Mouse (Mus musculus): Measurements from ENCODE around the gene Pip4k2c. TPM values are rescaled to one million over a fixed set of nuclear protein-coding genes. Genes with fewer than 3 reads are reported as not detected.

The Pip4k2c gene
- polyA plus RNA-seq, 1 experiment, result 18.5 TPM

GRCm38 (mm10) chr10:127218339-127218738 lies 7.0 kb upstream of the Pip4k2c start:
- no peak overlapping the region for H3K4me3 ChIP-seq (ENCODE audit: insufficient read depth, low read depth, low read length)
- H3K4me1 ChIP-seq (ENCODE audit: control insufficient read depth, insufficient read depth, insufficient read length, low read length), result no peaks in the 10 kb centered on the region
- no peak overlapping the region for H3K27ac ChIP-seq (replicated peaks; ENCODE audit: low read depth, low read length)

GRCm38 (mm10) chr10:127217177-127217576 lies 5.8 kb upstream of the Pip4k2c start:
- H3K4me1 ChIP-seq (ENCODE audit: control insufficient read depth, insufficient read depth, insufficient read length, low read length), result no peaks in the 10 kb centered on the region
- no peak overlapping the region for H3K4me3 ChIP-seq (ENCODE audit: insufficient read depth, low read depth, low read length)
- H3K27ac ChIP-seq (replicated peaks; ENCODE audit: low read depth, low read length), result no peak overlapping the region

GRCm38 (mm10) chr10:127216456-127216855 lies 5.1 kb upstream of the Pip4k2c start:
- Histone ChIP-seq H3K4me1 (ENCODE audit: control insufficient read depth, insufficient read depth, insufficient read length, low read length) (no peaks in the 10 kb centered on the region), H3K4me3 (ENCODE audit: insufficient read depth, low read depth, low read length) (no peak overlapping the region), H3K27ac (replicated peaks; ENCODE audit: low read depth, low read length) (no peak overlapping the region)

GRCm38 (mm10) chr10:127214422-127214803 lies 3.0 kb upstream of the Pip4k2c start:
- no peak overlapping the region for H3K27ac ChIP-seq (replicated peaks; ENCODE audit: low read depth, low read length)
- no peaks in the 10 kb centered on the region for H3K4me1 ChIP-seq (ENCODE audit: control insufficient read depth, insufficient read depth, insufficient read length, low read length)

GRCm38 (mm10) chr10:127213704-127214421 lies 2.5 kb upstream of the Pip4k2c start:
- H3K4me1 ChIP-seq (ENCODE audit: control insufficient read depth, insufficient read depth, insufficient read length, low read length), result no peaks in the 10 kb centered on the region

More at GRCm38 (mm10) chr10:127214422-127214803, 3.0 kb upstream of the Pip4k2c start:
- no peak overlapping the region for H3K4me3 ChIP-seq (ENCODE audit: insufficient read depth, low read depth, low read length)

GRCm38 (mm10) chr10:127213272-127213671 lies 1.9 kb upstream of the Pip4k2c start:
- Histone ChIP-seq H3K4me1 (ENCODE audit: control insufficient read depth, insufficient read depth, insufficient read length, low read length) (no peaks in the 10 kb centered on the region), H3K4me3 (ENCODE audit: insufficient read depth, low read depth, low read length) (no peak overlapping the region), H3K27ac (replicated peaks; ENCODE audit: low read depth, low read length) (no peak overlapping the region)

More at GRCm38 (mm10) chr10:127213704-127214421, 2.5 kb upstream of the Pip4k2c start:
- Histone ChIP-seq H3K27ac (replicated peaks; ENCODE audit: low read depth, low read length) (no peak overlapping the region), H3K4me3 (ENCODE audit: insufficient read depth, low read depth, low read length) (no peak overlapping the region)

GRCm38 (mm10) chr10:127210961-127211405 lies 402 bp downstream of the Pip4k2c start:
- Histone ChIP-seq H3K4me3 (ENCODE audit: insufficient read depth, low read depth, low read length) (peak overlapping the region; percentile 87), H3K27ac (replicated peaks; ENCODE audit: low read depth, low read length) (no peak overlapping the region), H3K4me1 (ENCODE audit: control insufficient read depth, insufficient read depth, insufficient read length, low read length) (no peaks in the 10 kb centered on the region)

GRCm38 (mm10) chr10:127209928-127210570 lies 1.3 kb downstream of the Pip4k2c start:
- H3K4me3 ChIP-seq (ENCODE audit: insufficient read depth, low read depth, low read length), result peak overlapping the region; percentile 87; the same call in 1 of the 2 replicates
- H3K4me1 ChIP-seq (ENCODE audit: control insufficient read depth, insufficient read depth, insufficient read length, low read length), result no peaks in the 10 kb centered on the region
- H3K27ac ChIP-seq (replicated peaks; ENCODE audit: low read depth, low read length), result no peak overlapping the region

GRCm38 (mm10) chr10:127208921-127209320 lies 2.5 kb downstream of the Pip4k2c start:
- no peaks in the 10 kb centered on the region for H3K4me1 ChIP-seq (ENCODE audit: control insufficient read depth, insufficient read depth, insufficient read length, low read length)
- no peak overlapping the region for H3K27ac ChIP-seq (replicated peaks; ENCODE audit: low read depth, low read length)
- H3K4me3 ChIP-seq (ENCODE audit: insufficient read depth, low read depth, low read length), result no peak overlapping the region

GRCm38 (mm10) chr10:127205373-127205772 lies 6.0 kb downstream of the Pip4k2c start:
- H3K4me3 ChIP-seq (ENCODE audit: insufficient read depth, low read depth, low read length), result no peak overlapping the region
- H3K27ac ChIP-seq (replicated peaks; ENCODE audit: low read depth, low read length), result no peak overlapping the region
- no peaks in the 10 kb centered on the region for H3K4me1 ChIP-seq (ENCODE audit: control insufficient read depth, insufficient read depth, insufficient read length, low read length)

- Histone ChIP-seq H3K27ac (replicated peaks; ENCODE audit: low read depth, low read length) (no peak overlapping the region), H3K4me1 (ENCODE audit: control insufficient read depth, insufficient read depth, insufficient read length, low read length) (no peaks in the 10 kb centered on the region), H3K4me3 (ENCODE audit: insufficient read depth, low read depth, low read length) (no peak overlapping the region)
Measured at GRCm38 (mm10) chr10:127204589-127204988, 6.8 kb downstream of the Pip4k2c start.

- Histone ChIP-seq H3K27ac (replicated peaks; ENCODE audit: low read depth, low read length) (no peak overlapping the region), H3K4me1 (ENCODE audit: control insufficient read depth, insufficient read depth, insufficient read length, low read length) (no peaks in the 10 kb centered on the region), H3K4me3 (ENCODE audit: insufficient read depth, low read depth, low read length) (no peak overlapping the region)
Measured at GRCm38 (mm10) chr10:127203106-127203505, 8.3 kb downstream of the Pip4k2c start.

- Histone ChIP-seq H3K4me1 (ENCODE audit: control insufficient read depth, insufficient read depth, insufficient read length, low read length) (no peaks in the 10 kb centered on the region), H3K27ac (replicated peaks; ENCODE audit: low read depth, low read length) (no peak overlapping the region), H3K4me3 (ENCODE audit: insufficient read depth, low read depth, low read length) (no peak overlapping the region)
Measured at GRCm38 (mm10) chr10:127200279-127200678, 11.1 kb downstream of the Pip4k2c start.

- Histone ChIP-seq H3K4me1 (ENCODE audit: control insufficient read depth, insufficient read depth, insufficient read length, low read length) (no peaks in the 10 kb centered on the region), H3K4me3 (ENCODE audit: insufficient read depth, low read depth, low read length) (no peak overlapping the region), H3K27ac (replicated peaks; ENCODE audit: low read depth, low read length) (no peak overlapping the region)
Measured at GRCm38 (mm10) chr10:127199474-127199873, 11.9 kb downstream of the Pip4k2c start.

- no peaks in the 10 kb centered on the region for H3K4me1 ChIP-seq (ENCODE audit: control insufficient read depth, insufficient read depth, insufficient read length, low read length)
- H3K4me3 ChIP-seq (ENCODE audit: insufficient read depth, low read depth, low read length), result no peak overlapping the region
- H3K27ac ChIP-seq (replicated peaks; ENCODE audit: low read depth, low read length), result no peak overlapping the region
Measured at GRCm38 (mm10) chr10:127199068-127199467, 12.3 kb downstream of the Pip4k2c start.

- Histone ChIP-seq H3K4me1 (ENCODE audit: control insufficient read depth, insufficient read depth, insufficient read length, low read length) (no peaks in the 10 kb centered on the region), H3K4me3 (ENCODE audit: insufficient read depth, low read depth, low read length) (no peak overlapping the region), H3K27ac (replicated peaks; ENCODE audit: low read depth, low read length) (no peak overlapping the region; the same call in 1 of the 2 replicates)
Measured at GRCm38 (mm10) chr10:127198492-127198891, 12.9 kb downstream of the Pip4k2c start.

Data from brown adipose tissue, adult 24 weeks (tissue).